Mouse (Mus musculus) stomach, postnatal 0 days (tissue): ENCODE measurements around the gene Pip4k2c.

ENCODE experiments used
- CTCF ChIP-seq: IDR thresholded peaks from 2 replicates; pipeline ENCODE4 v1.5.1; 2016; ENCODE audit warnings: antibody characterized with exemption, low read depth, mild to moderate bottlenecking, moderate library complexity
- EP300 ChIP-seq: optimal IDR thresholded peaks from 2 replicates; pipeline ENCODE3; 2016; ENCODE audit warnings: antibody characterized with exemption

- TF ChIP-seq CTCF (no peak), EP300 (no peak)
Observed at GRCm38 (mm10) chr10:127150471-127150872, 60.9 kb downstream of the Pip4k2c start.
